Mouse (Mus musculus) kidney, postnatal 25 days (tissue): ENCODE data around the gene Anks3.

Experiments
- DNase-seq, 2 experiments: peaks; one replicate each; pipeline ENCODE4 v3.0.0; 2021; ENCODE audit warnings: mixed read lengths in 2 of 2

Anks3 gene

DNA sequence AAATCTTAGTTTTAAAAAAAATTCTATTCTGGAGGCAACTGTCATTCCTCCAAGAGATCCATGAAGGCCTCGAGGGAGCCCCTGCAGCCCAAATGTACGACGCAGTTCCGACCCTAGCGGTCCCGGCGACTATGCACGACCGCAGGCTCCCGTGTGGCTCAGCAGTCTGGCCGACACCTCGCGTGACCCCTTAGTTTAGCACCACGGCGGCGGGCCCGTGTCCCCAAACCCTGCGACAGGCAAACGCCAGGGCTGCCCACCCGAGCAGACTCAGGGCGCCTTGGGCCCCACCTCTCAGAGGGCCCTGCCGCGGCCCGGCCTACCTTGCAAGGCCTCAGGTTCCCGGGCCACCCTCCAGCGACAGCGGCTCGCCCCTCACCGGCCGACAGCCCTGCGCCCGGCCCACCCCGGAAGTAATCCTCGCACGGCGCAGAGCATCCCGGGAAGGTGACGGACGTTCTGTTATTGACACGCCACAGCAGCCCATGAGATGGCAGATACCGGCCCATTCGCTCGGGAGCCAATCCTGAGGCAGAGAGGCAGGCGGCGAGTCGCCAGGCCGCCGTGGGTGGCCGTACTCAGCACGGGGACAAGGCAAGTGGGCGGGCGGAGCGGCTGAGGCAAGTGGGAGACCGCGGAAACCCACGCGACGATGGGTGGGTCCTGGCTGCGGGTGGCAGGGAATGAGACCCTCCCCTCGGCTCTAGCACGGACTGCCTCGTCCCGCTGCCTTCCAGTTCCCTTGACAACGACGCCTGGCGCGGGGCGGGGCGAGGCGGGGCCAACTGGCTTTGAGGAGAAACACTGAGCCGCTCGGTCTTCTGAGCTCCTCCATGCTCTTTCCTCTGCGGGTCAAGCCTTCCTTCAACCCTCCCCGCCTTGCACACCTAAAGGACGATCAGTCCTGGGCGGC is at the start of gene Anks3:
Gene Anks3, minus strand, starts transcription at position 409 of the 913 bp plus-strand sequence.
- peak; percentile 97 to 100 for DNase-seq

DNA sequence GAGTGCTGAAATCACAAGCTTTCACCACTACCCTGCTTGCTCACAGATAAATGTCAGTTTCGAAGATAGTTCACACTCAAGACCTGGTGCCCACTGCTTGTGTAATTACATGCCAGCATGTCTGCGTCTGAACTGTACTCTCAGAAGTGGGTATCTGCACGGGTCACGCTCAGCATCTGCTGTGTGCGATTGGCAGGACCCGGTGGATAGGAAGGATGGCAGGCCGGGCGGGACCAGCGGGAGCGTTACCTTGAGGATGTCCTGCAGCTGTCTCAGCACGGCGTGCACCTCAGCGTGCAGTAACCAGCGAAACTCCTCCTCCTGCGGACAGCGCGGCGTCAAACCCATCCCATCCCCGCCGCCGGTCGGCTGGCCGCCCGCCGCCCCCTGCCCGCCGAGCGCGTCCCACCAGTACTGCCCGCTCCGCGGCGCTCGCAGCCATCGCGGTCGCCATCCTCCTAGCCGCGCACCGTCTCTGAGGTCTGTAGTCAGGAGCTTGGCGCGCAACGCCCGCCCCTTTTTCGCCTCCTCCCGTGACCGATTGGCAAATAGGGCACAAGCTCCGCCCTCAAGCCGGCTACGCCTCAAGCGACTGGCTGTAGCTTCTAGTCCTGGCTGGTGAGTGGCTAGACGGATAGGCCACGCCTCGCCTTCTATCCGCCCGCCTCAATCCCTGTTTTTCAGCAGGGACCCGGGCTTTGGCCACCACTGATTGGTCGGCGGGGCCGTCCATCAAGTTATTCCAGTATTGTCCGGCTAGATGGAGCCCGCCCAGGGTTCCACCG is 49.2 kb upstream of the Anks3 start, which contains the start of gene Rogdi:
Gene Rogdi, minus strand, starts transcription at position 500 of the 785 bp plus-strand sequence.
- peak; percentile 99 to 100 for DNase-seq

- DNase-seq: peak; percentile 45 to 72
Observed at GRCm38 (mm10) chr16:5012036-5013005, 48.3 kb upstream of the Anks3 start.

DNA sequence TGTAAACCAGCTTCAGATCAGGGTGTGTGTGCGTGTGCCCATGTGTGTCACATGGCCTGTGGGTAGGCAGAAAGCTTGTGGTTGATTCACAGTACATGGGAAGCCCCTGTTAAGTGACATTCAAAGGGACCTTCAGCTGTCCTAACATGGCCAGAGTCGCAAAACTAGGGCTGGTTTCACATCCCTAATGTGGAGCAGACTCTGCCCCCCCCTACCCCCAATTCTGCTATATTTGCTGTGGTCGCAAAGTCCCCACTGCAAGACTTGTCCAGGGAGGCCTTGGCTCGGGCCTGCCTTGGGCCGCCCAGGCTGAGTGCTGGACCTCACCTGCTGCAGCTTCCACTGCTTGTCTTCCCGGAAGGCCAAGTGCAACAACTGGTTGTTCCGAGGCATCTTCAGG is 47.3 kb upstream of the Anks3 start:
- DNase-seq: peak in 1 of 2 experiments; percentile 37

DNA sequence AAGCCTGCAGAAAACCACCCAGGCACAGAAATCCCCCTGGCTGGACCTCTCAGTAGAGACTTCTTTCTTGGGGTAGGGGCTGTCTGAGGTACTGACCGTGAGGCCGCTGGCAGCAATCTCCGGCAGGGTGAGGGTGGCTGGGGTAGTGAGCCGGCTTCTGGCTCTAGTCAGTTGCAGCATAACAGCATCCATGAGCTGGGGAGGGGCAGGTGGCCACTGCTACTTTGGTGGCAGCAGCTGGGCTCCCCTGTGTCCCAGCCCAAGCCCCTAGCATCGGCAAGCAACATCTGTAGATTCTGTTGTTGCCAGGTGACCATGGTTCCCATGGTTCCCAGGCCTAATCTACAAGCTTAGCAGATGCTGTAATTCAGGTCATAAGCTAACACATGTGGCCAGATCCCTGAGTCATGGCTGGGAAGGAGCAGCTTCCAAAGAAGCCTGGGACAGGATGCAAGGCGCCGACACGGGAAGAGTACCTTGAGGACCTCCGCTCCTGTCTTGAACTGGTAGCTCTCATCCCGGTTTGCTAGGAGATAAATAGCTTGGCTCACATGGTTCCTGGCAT is 46.4 kb upstream of the Anks3 start:
- DNase-seq: no peak

DNA sequence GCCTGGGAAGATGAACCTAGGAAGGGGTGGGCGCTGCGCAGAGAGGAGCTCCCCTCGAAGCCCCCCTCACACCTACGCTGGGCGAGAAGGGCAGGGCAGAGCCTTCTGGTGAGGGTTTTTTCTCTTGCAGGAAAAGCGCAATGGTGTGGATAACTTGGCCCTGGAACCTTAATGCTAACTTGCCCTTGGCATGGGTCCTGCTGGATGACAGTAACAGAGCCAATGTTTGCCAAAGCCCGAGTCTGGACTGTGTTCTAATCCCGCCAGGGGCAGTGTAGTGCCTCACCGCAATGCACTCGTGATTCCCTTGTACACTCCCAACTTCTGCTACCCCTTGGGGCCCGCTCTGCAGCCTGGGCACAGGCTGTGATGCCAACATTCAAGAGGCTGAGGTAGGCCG is 44.1 kb upstream of the Anks3 start:
- peak; percentile 71 to 74 for DNase-seq

DNA sequence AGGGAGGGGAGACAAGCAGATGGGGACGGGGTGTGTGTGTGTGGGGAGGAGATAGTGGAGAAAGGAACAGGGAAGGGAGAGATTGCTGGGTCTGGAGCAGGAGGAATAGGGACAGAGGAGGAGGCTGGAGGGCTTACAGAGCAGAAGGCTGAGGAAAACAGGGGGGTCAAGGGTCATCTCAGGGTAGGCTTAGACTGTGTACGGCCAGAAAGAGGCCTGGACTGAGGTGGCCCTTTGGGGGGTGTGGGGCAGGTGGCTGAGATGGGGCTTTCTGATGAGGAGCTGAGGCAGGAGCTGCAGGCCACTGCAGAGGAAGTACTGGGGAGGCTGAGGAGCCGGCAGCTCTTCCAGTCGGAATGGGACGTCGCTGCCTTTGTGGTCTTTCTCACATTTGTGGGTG is 43.5 kb upstream of the Anks3 start:
- DNase-seq: peak; percentile 38 to 61

DNA sequence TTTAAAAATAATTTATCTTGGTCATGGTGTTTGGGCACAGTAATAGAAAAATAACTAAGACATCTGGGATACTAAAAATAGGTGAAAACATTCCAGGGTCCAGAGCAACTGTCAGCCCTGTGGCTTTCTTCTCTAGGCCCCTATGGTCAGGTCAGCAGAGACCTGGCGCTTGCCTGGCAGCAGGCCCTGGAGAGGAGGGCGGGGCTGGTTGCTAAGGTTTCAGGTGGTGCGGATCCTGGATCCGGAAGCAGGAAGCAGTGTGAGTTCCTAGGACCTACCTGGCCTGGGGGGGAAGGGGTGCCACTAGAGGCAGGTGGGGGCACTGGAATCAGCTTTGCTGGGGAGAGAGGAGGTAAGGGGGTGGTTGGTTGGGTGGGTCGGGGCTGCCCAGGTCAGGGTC is 43.1 kb upstream of the Anks3 start, which contains the start of gene Smim22:
Gene Smim22, plus strand, starts transcription at position 222 of the 400 bp plus-strand sequence.
- peak; percentile 84 to 93 for DNase-seq

- DNase-seq: peak; percentile 57 to 76
Observed at GRCm38 (mm10) chr16:5000611-5001010, 36.6 kb upstream of the Anks3 start.

DNA sequence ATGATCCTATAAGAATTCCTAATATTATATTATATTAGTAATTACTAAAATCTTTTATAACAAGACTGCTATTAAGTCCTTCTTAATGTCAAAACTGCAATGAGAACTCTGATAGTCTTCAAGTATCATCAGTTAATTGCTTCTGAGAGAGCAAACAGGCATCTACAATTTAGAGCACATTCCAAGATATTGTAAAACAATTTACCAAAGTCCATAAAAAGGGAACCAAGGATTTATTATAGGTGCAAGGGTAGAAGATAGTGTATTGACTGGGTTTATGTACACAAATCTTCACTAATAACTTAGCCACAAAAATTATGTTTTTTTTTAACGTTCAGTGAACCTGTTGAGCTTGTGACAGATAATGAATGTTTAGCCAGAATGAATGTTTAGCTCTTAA is 35.0 kb upstream of the Anks3 start:
- DNase-seq: no peak

DNA sequence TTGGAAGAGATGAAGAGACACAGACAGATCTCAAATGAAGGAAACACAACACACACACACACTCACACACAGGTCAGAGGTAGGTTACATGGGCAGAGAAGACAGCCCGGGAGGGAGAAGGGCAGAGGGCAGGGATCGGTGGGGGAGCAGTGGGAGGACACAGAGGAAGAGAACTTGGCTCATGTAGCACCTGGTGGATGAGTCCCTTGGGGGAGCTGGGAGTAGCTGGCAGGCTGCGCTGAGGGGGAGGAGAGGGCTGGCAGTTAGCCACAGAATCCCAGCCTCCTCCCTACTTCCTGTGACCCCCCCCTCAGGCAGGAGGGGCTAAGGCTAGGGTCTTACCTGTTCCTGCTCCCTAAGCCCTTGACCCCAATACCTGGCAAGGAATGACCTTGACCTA is 33.5 kb upstream of the Anks3 start, which contains the start of gene Sept12:
Gene Sept12, minus strand, starts transcription at position 300 of the 400 bp plus-strand sequence.
- peak; percentile 24 to 77 for DNase-seq

DNA sequence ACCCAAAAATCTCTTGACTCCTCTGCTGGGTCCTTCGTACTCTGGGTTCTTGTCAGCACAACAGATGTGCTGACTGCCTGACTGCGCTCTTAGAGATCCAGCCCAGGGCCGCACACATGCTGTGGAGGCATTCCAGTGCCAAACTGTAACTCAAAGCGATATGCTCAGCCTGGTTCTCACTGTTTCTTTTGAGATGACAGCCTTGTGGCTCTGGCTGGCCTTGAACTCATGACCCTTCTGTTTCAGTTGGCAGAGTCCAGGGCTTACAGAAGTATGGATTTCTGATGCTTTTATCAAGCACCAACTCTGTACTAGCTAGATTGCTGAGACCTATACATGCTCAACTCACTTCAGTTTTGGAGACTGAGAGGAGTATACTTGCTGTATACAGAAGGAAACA is 29.3 kb upstream of the Anks3 start:
- no peak for DNase-seq

- no peak for DNase-seq
Observed at GRCm38 (mm10) chr16:4984717-4985116, 20.7 kb upstream of the Anks3 start.

- DNase-seq: peak; percentile 51 to 66
Observed at GRCm38 (mm10) chr16:4979755-4980380, 15.9 kb upstream of the Anks3 start.

GRCm38 (mm10) chr16:4978275-4979051 is 14.5 kb upstream of the Anks3 start:
- DNase-seq: peak; percentile 49 to 81

DNA sequence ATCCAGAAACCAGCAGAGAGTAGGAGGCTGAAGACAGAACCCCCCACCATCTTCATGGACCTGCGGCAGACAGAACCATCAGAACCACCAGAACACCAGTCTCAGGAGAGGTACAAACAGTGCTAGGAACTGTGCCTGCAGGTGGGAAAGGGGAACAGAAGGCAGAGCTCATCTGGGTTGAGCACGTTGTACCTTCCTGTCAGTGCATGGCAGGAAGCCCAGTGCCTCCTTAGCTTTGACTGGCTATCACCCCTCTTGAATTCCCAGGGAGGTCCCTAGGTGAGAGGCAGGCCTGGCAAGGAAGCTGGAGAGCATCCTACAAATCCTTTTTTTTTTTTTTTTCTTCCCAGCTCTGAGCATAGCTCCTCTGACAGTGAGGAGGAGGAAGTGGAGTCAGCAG is 12.2 kb upstream of the Anks3 start:
- no peak for DNase-seq

- no peak for DNase-seq
Observed at GRCm38 (mm10) chr16:4974521-4974920, 10.5 kb upstream of the Anks3 start.

- peak in 1 of 2 experiments; percentile 35 for DNase-seq
Observed at GRCm38 (mm10) chr16:4971626-4972025, 7.6 kb upstream of the Anks3 start.

DNA sequence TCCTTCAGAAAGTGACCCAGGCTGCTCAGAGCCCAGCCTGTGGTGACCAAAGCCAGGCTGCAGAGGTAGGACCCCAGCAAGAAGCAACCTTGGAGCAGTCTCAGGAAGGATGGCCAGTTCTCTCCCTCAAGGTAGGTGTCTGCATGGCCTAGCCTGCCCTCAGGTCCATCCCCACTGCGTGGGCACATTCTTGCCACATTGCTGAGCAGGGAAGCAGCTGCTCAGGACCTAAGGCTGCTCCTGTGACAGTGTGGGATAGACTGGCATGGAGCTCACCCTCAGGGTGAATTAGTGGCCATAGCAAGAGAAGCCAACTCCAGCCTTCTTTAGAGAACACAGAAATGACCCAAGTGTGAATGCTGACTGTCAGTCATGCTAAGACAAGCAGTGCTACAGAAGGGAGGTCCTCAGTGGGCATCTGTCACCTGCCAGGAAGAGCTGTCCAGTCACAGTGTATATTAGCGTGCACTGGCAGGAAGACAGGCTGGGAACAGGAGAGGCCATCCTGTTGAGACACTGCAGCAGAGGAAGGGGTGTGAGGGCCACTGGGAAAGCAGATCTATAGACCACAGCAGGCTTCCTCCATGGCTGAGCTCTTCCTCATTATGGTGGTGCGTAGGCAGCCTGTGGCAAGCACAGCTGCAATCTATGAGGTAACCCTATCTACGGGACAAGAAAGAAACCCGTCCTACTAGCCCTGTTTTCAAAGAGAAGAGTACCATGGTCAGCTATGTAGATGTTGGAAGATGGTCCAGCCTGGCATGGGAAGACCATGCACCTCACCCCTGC is 5.2 kb upstream of the Anks3 start:
- no peak for DNase-seq

DNA sequence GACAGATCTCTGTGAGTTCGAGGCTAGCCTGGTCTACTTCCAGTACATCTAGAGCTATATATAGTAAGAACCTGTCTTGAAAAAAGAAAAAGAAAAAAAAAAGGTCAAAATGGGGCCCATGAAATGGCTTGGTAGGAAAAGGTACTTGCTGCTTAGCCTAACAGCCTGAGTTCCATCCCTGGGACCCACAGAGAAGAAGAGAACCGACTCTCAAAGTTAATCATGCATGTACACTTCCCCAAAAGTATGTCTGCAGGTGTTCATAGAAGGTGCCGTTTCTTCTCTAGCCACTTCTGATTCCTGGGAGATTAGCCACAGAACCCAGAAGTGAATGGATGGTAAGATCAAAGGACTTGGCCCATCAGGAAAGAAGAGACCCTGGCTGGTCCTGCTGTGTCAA is 4.4 kb upstream of the Anks3 start:
- DNase-seq: no peak
